Mouse (Mus musculus) heart, embryonic 15.5 days (tissue): ENCODE results near the gene Polrmt. TPM values are rescaled to one million over a fixed set of nuclear protein-coding genes. Genes with fewer than 3 reads are reported as not detected.

Source experiments
- ATAC-seq: fragments of 200-750 bp; cut with Nextera tagmentation; replicated peaks from 2 replicates; pipeline ENCODE4 v1.8.0; 2017; ENCODE audit warnings: low read depth, moderate TSS enrichment; ENCODE audit not compliant: insufficient number of reproducible peaks, insufficient read depth, low FRiP score
- H3K27ac ChIP-seq: fragments of 300-500 bp; sonication (generic); 2 replicates; pipeline ENCODE4 v1.5.1; 2015; ENCODE audit warnings: mild to moderate bottlenecking, inconsistent platforms
- H3K27me3 ChIP-seq: fragments of 300-500 bp; sonication (generic); 2 replicates; pipeline ENCODE4 v1.6.1; 2015; ENCODE audit warnings: inconsistent platforms
- H3K36me3 ChIP-seq: fragments of 300-500 bp; sonication (generic); 2 replicates; pipeline ENCODE4 v1.6.1; 2015; ENCODE audit warnings: mild to moderate bottlenecking, inconsistent platforms
- H3K4me1 ChIP-seq: fragments of 300-500 bp; sonication (generic); replicated peaks from 2 replicates; pipeline ENCODE4 v1.6.1; 2015; ENCODE audit warnings: inconsistent platforms
- H3K4me2 ChIP-seq: fragments of 300-500 bp; sonication (generic); 2 replicates; pipeline ENCODE4 v1.6.1; 2015; ENCODE audit warnings: inconsistent platforms, mild to moderate bottlenecking, moderate library complexity
- H3K4me3 ChIP-seq: fragments of 300-500 bp; sonication (generic); 2 replicates; pipeline ENCODE4 v1.5.1; 2015; ENCODE audit warnings: mild to moderate bottlenecking, inconsistent platforms
- H3K9ac ChIP-seq: fragments of 300-500 bp; sonication (generic); 2 replicates; pipeline ENCODE4 v1.6.1; 2015; ENCODE audit warnings: mild to moderate bottlenecking, inconsistent platforms
- H3K9me3 ChIP-seq: fragments of 300-500 bp; sonication (generic); replicated peaks from 2 replicates; pipeline ENCODE4 v1.6.1; 2016; ENCODE audit warnings: inconsistent platforms
- WGBS: fragments of 180-500 bp; shearing (Covaris S2); methylation state at CpG from one replicate; pipeline ENCODE4 v1.1.7; 2015; ENCODE audit warnings: mixed read lengths; 5-methylcytosine and 5-hydroxymethylcytosine counted together
- polyA plus RNA-seq: library from polyadenylated mRNA; unstranded; fragments of >200 nt; fragmentation: Nextera tagmentation; extraction: Ambion mirVana; gene quantifications from 2 replicates; pipeline ENCODE4 v1.2.1, GENCODE M21; 2015

The Polrmt gene
- polyA plus RNA-seq, 1 experiment from 2014 or later, result 30.0 TPM

DNA sequence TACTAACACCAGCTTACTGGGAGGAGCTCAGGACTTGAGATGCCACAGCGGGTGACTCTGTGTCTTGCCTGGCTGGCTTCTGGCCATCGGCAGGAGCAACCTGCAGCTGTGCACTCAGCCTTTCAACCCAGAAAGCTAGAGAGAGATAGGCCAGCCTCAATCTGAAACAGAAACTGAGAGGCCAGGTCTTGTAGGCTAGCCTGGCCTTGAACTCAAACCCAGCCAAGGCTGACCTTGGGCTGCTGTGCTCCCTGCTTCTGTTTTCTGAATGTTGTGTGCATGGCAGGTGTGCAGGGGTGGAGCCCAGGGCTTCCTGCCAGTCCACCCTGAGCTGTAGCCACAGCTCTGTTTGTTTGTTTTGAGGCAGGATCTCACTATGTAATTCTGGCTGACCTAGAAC lies 26.8 kb upstream of the Polrmt start:
- Histone ChIP-seq H3K4me1 (peaks cover 20% of the 10 kb centered on the region), H3K4me2 (no peak overlapping the region), H3K4me3 (no peak overlapping the region), H3K9me3 (no peaks in the 10 kb centered on the region), H3K36me3 (no peaks in the 10 kb centered on the region), H3K27ac (no peak overlapping the region), H3K27me3 (no peaks in the 10 kb centered on the region), H3K9ac (no peak overlapping the region)
- WGBS, result 78% methylated on average over 2 of the region's 2 CpGs
- ATAC-seq, result no peak

DNA sequence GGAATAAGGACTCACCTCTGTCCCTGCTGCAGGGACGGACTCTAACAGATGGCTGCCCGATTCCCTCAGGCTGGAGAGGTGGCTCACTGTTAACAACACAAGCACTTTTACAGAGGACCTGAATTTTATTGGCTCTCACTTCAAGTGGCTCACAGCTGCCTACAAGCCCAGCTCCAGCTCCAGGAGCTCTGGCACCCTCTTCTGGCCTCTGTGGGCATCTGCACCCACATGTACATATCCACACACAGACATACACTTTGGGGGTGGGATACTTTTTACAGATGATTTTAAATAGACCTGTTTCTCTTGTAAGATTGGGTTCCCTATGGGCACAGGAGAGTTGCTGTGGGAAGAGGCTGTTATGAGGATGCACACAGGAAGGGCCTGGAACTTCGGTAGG lies 25.9 kb upstream of the Polrmt start:
- Histone ChIP-seq H3K4me3 (no peak overlapping the region), H3K9ac (no peak overlapping the region), H3K4me1 (peaks cover 20% of the 10 kb centered on the region), H3K4me2 (no peak overlapping the region), H3K36me3 (no peaks in the 10 kb centered on the region), H3K27me3 (no peaks in the 10 kb centered on the region), H3K9me3 (no peaks in the 10 kb centered on the region), H3K27ac (no peak overlapping the region)
- WGBS, result 93% methylated on average over 3 of the region's 3 CpGs
- no peak for ATAC-seq

DNA sequence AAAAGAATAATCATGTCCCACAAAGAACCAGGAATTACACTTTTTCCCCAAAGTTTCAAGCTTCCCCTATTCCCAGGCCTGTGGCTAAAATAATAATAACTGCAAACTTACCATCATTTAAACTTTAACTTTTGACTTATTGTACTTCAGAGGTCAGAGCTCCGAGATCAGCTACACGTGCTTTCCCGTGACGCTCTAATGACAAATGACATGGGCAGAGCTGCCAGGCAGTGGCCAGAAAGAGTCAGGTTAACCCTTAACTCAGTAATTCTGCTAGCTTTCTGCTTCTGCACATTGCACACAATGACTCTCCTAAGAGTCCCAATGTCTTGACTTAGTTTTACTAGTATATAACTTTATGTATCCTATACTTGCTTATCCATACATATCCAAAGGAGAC lies 22.9 kb upstream of the Polrmt start:
- Histone ChIP-seq H3K4me1 (peaks cover 31% of the 10 kb centered on the region), H3K36me3 (no peaks in the 10 kb centered on the region), H3K4me2 (no peak overlapping the region), H3K27me3 (no peaks in the 10 kb centered on the region), H3K9me3 (no peaks in the 10 kb centered on the region), H3K27ac (no peak overlapping the region), H3K4me3 (no peak overlapping the region), H3K9ac (no peak overlapping the region)
- WGBS, result 45% methylated on average over 4 of the region's 4 CpGs
- ATAC-seq, result no peak

DNA sequence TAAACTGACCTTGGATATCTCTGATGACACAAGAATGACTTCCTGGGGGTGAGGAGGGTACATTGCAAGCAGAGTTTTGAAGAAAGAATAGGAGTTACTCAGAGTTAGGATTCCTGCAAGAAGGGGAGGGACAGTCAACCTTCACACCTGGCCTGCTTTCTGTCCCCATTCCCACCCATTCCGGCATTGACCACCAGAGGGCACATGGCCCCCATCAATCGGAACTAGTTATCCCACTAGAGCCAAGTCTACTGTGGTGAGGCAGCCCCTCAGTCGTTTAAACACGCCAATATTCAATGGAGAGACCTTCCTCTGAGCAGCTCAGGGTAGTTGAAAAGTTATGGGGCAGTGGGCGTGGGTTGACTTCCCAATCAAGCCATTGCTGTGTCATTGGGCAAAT lies 22.0 kb upstream of the Polrmt start:
- H3K9me3 ChIP-seq, result no peaks in the 10 kb centered on the region
- H3K4me2 ChIP-seq, result peak overlapping the region; percentile 66; the same call in 1 of the 2 replicates
- no peaks in the 10 kb centered on the region for H3K27me3 ChIP-seq
- no peak overlapping the region for H3K27ac ChIP-seq
- H3K4me1 ChIP-seq, result peaks cover 40% of the 10 kb centered on the region
- 2% methylated on average over 5 of the region's 5 CpGs for WGBS
- H3K9ac ChIP-seq, result no peak overlapping the region
- H3K4me3 ChIP-seq, result no peak overlapping the region
- ATAC-seq, result no peak
- no peaks in the 10 kb centered on the region for H3K36me3 ChIP-seq

DNA sequence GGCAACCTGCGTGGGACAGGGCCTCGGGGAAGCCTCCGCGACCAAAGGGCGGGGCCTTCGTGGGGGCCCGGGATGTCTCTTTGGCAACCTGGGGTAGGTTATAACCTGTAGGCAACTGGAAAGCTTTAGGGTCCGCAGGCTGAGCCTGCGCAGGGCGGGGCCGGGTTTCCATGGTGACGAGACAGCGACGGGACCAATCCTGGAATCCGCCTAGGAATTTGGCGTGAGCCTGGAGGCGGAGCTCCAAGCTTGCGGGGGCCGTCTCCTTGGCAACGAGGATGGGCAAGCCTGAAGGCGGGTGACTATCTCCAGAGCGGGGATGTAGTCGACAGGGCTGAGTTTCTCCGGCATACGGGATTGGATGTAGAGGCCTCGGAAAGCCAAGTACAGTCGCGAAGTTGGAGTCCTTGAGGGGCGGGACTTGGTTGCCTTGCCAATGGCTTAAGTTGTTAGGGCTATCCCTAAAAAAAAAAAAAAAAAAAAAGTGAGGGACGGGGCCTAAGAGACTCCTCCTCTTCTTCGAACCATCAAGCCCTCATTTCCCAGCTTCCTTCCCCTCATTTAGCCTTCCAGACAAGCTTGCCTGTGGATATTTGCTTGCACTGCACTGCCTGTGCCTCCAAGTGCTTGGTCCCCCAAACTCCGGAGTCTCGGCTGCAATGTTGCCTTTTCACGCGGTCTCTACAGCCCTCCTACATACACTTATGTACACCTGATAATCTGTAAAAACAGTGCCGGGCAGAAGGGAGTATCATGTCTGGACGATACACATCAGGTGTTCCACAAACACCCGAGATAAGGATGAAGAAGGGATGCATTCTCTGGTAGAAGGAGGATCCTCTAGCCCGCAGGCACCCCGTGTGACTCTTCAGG lies 21.2 kb upstream of the Polrmt start:
- ATAC-seq, result peak; percentile 72
- H3K27ac ChIP-seq, result peak overlapping the region; percentile 91
- WGBS, result 10% methylated on average over 40 of the region's 40 CpGs

DNA sequence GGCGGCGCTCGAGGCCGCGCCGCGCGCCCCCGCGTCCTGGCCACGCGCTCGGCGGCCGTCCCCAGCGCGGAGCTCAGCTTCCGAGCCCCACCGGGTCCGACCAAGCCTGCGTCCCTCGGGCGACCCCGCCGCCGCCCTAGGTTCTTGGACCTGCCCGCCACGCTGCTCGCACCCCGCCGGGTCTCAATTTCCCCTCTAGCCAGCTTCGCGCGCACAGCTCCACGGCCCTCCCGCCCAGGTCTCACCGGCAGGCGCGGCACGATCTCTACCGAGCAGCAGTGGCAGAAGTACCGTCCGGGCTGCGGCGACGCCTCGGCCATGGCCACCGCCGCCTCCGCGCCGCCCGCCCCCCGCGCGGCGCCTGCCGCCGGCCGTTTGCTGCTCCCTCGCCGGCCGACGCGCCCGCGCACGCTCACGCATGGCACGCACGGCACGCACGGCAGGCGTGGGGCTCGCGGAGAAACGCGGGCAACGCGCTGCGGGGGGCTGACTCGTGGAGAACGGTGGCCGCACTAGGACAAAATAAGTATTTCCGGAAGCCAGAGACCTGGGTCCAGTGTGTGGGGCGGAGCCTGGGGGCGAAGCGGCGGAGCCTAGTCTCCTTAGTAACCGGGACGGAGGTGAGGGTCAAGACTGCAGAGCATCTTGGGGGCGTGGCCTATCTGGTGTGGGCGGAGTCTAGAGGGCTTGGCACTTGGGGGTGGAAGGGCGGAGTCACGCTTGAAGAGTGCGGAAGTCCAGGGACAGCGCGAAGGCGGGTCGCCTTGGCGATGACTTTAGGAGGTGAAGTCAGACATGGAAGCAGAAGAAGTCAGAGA lies 20.3 kb upstream of the Polrmt start, which contains the start of gene Rnf126:
TSS of gene Rnf126 (minus strand) at position 445 of the 818 bp plus-strand sequence.
- Histone ChIP-seq H3K9me3 (no peaks in the 10 kb centered on the region), H3K27me3 (no peaks in the 10 kb centered on the region), H3K9ac (peak within 1 kb of the TSS; percentile 93), H3K4me2 (peak within 1 kb of the TSS; percentile 66), H3K4me3 (peak within 1 kb of the TSS; percentile 86), H3K4me1 (peaks cover 48% of the 10 kb centered on the region), H3K36me3 (peaks cover 5% of the 10 kb centered on the region), H3K27ac (peak within 1 kb of the TSS; percentile 91)
- peak; percentile 91 for ATAC-seq
- under 1% methylated on average over 98 of the region's 101 CpGs for WGBS

More for the DNA sequence above, 21.2 kb upstream of the Polrmt start:
- peaks cover 48% of the 10 kb centered on the region for H3K4me1 ChIP-seq
- peak overlapping the region; percentile 86 for H3K4me3 ChIP-seq
- H3K9ac ChIP-seq, result peak overlapping the region; percentile 39
- no peaks in the 10 kb centered on the region for H3K9me3 ChIP-seq
- no peaks in the 10 kb centered on the region for H3K36me3 ChIP-seq
- H3K27me3 ChIP-seq, result no peaks in the 10 kb centered on the region
- H3K4me2 ChIP-seq, result peak overlapping the region; percentile 66

DNA sequence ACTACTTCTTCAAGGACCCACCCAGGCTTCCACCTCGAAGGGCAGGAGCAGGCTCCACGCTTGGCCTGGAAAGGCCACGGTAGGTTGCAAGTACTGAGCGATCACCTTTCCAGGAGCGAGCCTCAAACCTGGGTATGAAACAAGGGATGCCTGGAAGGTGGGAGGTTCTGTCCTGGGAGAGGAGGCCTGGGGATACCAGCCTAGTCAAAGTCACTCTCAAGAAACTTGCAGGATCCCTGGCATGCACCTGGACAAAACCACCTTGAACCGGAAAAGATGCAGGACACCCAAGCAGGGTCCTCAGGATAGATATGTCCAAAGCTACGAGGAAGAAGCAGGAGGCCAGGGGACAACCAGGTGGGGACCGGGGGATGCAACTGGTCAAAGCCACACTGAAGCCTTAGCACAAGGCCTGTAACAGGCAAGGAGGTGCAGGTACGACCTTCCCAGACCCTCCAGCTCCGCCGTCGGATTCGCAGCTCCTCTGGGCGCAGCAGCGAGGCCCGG lies 19.7 kb upstream of the Polrmt start:
- Histone ChIP-seq H3K27ac (peak overlapping the region; percentile 91), H3K4me3 (peak overlapping the region; percentile 86), H3K9ac (peak overlapping the region; percentile 93), H3K27me3 (no peaks in the 10 kb centered on the region), H3K4me2 (peak overlapping the region; percentile 66), H3K4me1 (peaks cover 48% of the 10 kb centered on the region), H3K36me3 (peaks cover 11% of the 10 kb centered on the region), H3K9me3 (no peaks in the 10 kb centered on the region)
- ATAC-seq, result no peak
- 5% methylated on average over 16 of the region's 16 CpGs for WGBS

DNA sequence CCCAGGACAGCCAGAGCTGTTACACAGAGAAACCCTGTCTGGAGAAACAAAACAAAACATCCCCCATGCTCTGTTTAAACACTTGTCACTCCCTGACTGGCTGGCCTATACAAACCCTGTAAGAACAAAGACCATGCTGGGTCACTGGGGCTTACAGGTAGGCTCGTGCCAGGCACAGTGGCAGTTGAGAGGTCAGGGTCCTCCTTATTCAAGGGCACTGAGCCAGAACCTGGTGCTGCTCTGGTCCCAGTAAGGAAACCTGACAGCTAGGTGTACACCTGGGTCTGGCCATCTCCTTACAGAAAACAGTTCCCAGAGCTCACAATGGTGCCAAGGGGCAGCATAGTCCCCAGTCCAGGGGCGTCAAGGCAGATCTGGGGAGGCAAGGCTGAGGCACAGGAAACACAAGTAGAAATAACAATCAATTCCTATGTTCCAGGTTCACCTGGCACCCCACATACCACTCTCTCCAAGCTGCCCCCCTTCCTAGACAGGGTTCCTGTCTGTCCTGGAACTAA lies 18.9 kb upstream of the Polrmt start:
- Histone ChIP-seq H3K9me3 (no peaks in the 10 kb centered on the region), H3K4me3 (peak overlapping the region; percentile 86), H3K36me3 (peaks cover 19% of the 10 kb centered on the region), H3K4me1 (peaks cover 48% of the 10 kb centered on the region), H3K4me2 (peak overlapping the region; percentile 66), H3K27me3 (no peaks in the 10 kb centered on the region), H3K27ac (no peak overlapping the region), H3K9ac (peak overlapping the region; percentile 93)
- no peak for ATAC-seq
- WGBS, result 83% methylated on average over 2 of the region's 2 CpGs

DNA sequence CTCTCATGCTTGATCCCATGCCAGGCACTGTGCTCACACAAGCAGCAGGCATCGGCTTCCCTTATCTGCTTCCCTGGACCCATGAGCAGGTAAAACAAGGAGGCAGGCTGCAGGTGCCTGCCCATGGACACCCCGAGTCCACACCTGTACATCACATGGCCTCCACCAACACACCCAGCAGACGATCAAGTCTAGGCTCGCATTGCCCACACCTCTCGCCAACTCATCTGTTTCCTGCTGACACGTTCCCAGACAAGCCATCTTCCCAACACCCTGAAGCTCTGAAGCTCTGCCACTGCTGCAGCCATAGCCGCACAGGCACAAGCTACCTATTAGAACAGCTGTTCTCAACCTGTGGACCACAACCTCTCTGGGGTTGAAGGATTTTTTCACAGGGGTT lies 17.9 kb upstream of the Polrmt start:
- H3K4me3 ChIP-seq, result no peak overlapping the region
- peaks cover 48% of the 10 kb centered on the region for H3K4me1 ChIP-seq
- peaks cover 27% of the 10 kb centered on the region for H3K36me3 ChIP-seq
- H3K27ac ChIP-seq, result no peak overlapping the region
- H3K9ac ChIP-seq, result no peak overlapping the region
- no peaks in the 10 kb centered on the region for H3K9me3 ChIP-seq
- no peak for ATAC-seq
- H3K4me2 ChIP-seq, result no peak overlapping the region
- H3K27me3 ChIP-seq, result no peaks in the 10 kb centered on the region
- WGBS, result 51% methylated on average over 7 of the region's 7 CpGs

DNA sequence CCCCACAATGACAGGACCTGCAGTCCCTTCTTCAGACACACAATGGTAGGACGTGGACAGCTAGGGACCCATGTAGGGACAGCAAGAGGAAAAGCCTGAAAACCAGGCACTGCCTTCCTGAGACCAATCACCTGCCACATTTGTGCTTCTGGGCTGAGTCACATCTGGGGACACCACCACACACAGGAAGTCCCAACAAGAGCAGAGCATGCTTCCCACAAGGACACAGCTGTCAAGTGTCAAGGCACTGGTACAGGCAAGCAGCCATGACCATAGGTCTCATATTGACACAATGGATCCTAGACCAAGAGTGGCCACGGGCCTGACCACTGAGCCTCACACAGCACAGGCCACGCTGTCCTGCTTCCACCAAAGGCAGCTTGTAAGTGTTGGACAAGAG lies 16.5 kb upstream of the Polrmt start:
- Histone ChIP-seq H3K9ac (0 out of 2 replicates have a peak overlapping the region, but pooled peaks have one; percentile 28), H3K4me1 (peaks cover 40% of the 10 kb centered on the region), H3K4me2 (no peak overlapping the region), H3K9me3 (no peaks in the 10 kb centered on the region), H3K36me3 (peaks cover 41% of the 10 kb centered on the region), H3K27ac (no peak overlapping the region), H3K4me3 (no peak overlapping the region), H3K27me3 (no peaks in the 10 kb centered on the region)
- WGBS, result 83% methylated on average over 3 of the region's 3 CpGs
- ATAC-seq, result no peak

DNA sequence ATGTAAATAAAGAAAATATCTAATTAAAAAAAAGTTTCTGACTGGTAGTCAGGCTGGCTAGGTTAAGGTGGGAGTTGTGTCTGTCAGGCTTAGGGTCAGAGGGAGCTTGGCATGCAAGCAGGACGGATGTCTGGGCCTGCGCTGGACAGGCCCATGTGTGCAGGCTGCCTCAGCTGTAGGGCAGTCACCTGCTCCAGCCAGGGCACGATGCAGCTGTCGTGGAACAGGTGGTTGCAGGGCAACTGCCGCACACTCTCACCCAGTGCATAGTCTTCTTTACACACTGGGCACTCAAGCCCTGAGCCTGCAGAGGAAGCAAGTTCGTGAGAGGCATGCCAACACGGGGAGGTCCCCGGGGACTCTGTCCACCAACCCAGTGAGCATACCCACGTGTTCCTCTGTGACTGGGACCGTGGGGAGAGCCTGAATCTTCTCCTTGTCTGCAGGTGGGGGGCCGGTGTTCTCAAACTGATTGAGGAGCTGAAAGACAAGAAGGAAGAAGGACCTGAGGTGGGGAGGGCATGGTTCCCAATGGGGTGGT lies 14.3 kb upstream of the Polrmt start:
- Histone ChIP-seq H3K4me2 (no peak overlapping the region), H3K4me3 (no peak overlapping the region), H3K27ac (no peak overlapping the region), H3K9ac (no peak overlapping the region), H3K36me3 (peaks cover 44% of the 10 kb centered on the region), H3K9me3 (no peaks in the 10 kb centered on the region), H3K4me1 (peaks cover 30% of the 10 kb centered on the region), H3K27me3 (no peaks in the 10 kb centered on the region)
- ATAC-seq, result no peak
- 87% methylated on average over 11 of the region's 11 CpGs for WGBS
